Mouse (Mus musculus) layer of hippocampus, adult 2 months (tissue): ENCODE data around the gene Myh15. TPM values are rescaled to one million over a fixed set of nuclear protein-coding genes. Genes with fewer than 3 reads are reported as not detected.
"Not testable (repeated sequence)": the region's sequence is repeated elsewhere in the genome, so short reads cannot be mapped to it uniquely, and the experiment has no call there.

Source experiments
- DNase-seq, 2 experiments: peaks; one replicate each; pipeline ENCODE4 v3.0.0; 2022; ENCODE audit warnings: low spot score in 2 of 2
- H3K27ac ChIP-seq: fragments of 200-600 bp; 2 replicates; pipeline ENCODE4 v1.8.1; 2022
- H3K4me3 ChIP-seq: fragments of 200-600 bp; 2 replicates; pipeline ENCODE4 v1.8.1; 2022; ENCODE audit warnings: mild to moderate bottlenecking
- CTCF ChIP-seq: fragments of 200-600 bp; conservative IDR thresholded peaks from 2 replicates; pipeline ENCODE4 v1.8.1; 2022; ENCODE audit warnings: antibody characterized with exemption, mild to moderate bottlenecking, moderate library complexity
- total RNA-seq, 2 experiments: library from RNA; stranded (reverse); gene quantifications; 2 replicates each; pipeline ENCODE4 v1.2.3; 2021

The Myh15 gene
- total RNA-seq, 2 experiments from 2014 or later = 0.47 to 0.77 TPM

GRCm38 (mm10) chr16:49175077-49175476 is 117.8 kb downstream of the Myh15 start:
- Histone ChIP-seq H3K4me3 (no peak overlapping the region), H3K27ac (peak overlapping the region; percentile 83)
- TF ChIP-seq CTCF = no peak
- no peak for DNase-seq

- Histone ChIP-seq H3K4me3 (no peak overlapping the region), H3K27ac (peak overlapping the region; percentile 83)
- no peak for TF ChIP-seq CTCF
- peak in 1 of 2 experiments; percentile 58 for DNase-seq
These were observed 118.6 kb downstream of the Myh15 start for GRCm38 (mm10) chr16:49175729-49176395.

- TF ChIP-seq CTCF = no peak
- DNase-seq = no peak
- Histone ChIP-seq H3K27ac (no peak overlapping the region), H3K4me3 (no peak overlapping the region)
These were observed 136.2 kb downstream of the Myh15 start for GRCm38 (mm10) chr16:49193521-49193920.

- no peak for DNase-seq
- Histone ChIP-seq H3K4me3 (no peak overlapping the region), H3K27ac (no peak overlapping the region)
- no peak for TF ChIP-seq CTCF
These were observed 136.7 kb downstream of the Myh15 start for GRCm38 (mm10) chr16:49193986-49194385.

GRCm38 (mm10) chr16:49196290-49196689 is 139.0 kb downstream of the Myh15 start:
- DNase-seq = no peak
- peak overlapping the region; percentile 69 for H3K27ac ChIP-seq
- no peak overlapping the region for H3K4me3 ChIP-seq
- peak; percentile 70 for TF ChIP-seq CTCF

- Histone ChIP-seq H3K27ac (peak overlapping the region; percentile 68; the same call in 1 of the 2 replicates), H3K4me3 (no peak overlapping the region)
- TF ChIP-seq CTCF = no peak
- no peak for DNase-seq
These were observed 140.7 kb downstream of the Myh15 start for GRCm38 (mm10) chr16:49197951-49198350.

- Histone ChIP-seq H3K4me3 (no peak overlapping the region), H3K27ac (no peak overlapping the region)
- DNase-seq = no peak
- no peak for TF ChIP-seq CTCF
These were observed 166.4 kb downstream of the Myh15 start for GRCm38 (mm10) chr16:49223733-49224132.

GRCm38 (mm10) chr16:49243517-49243916 is 186.2 kb downstream of the Myh15 start:
- not testable (repeated sequence) for H3K27ac ChIP-seq, DNase-seq

More at GRCm38 (mm10) chr16:49243517-49243916, 186.2 kb downstream of the Myh15 start:
- not testable (repeated sequence) for H3K4me3 ChIP-seq

Other genes starting within 250 kb of the Myh15 start
- not detected for gene Retnlb, start 240.6 kb upstream of the Myh15 start, total RNA-seq
- gene Retnla, start 214.9 kb upstream of the Myh15 start, total RNA-seq = not detected
- not detected for gene Retnlg, start 184.9 kb upstream of the Myh15 start, total RNA-seq
- 10 to 100 TPM; 83.7 to 84.5 TPM for gene Dzip3, start 63.3 kb upstream of the Myh15 start, total RNA-seq
- 1 to 10 TPM; 2.1 to 2.6 TPM for gene Cip2a, start 63.3 kb upstream of the Myh15 start, total RNA-seq